Mouse (Mus musculus) gastrocnemius, postnatal 4 days (tissue): ENCODE results near the gene Upp2. TPM values are rescaled to one million over a fixed set of nuclear protein-coding genes. Genes with fewer than 3 reads are reported as not detected.

Source experiments
- DNase-seq, 2 experiments: peaks; one replicate each; pipeline ENCODE4 v3.0.0; 2021 to 2022; ENCODE audit warnings: low spot score in 2 of 2, mixed read lengths in 2 of 2
- long read RNA-seq, 2 experiments: library from polyadenylated mRNA; stranded (forward); transcript quantifications; one replicate each; pipeline ENCODE4 v2.0.0; 2021
- total RNA-seq, 2 experiments: library from RNA; stranded (reverse); gene quantifications; 2 replicates each; pipeline ENCODE4 v1.2.3; 2021

Upp2 gene
- total RNA-seq: 1 to 10 TPM; 2.3 to 3.0 TPM
- long read RNA-seq, experiment 1, partial matches to known transcripts: 0 of 1 reads
- long read RNA-seq, experiment 1, other reads (novel, unspliced or antisense): 0 of 1 reads
- long read RNA-seq, experiment 2: 0 reads

DNA sequence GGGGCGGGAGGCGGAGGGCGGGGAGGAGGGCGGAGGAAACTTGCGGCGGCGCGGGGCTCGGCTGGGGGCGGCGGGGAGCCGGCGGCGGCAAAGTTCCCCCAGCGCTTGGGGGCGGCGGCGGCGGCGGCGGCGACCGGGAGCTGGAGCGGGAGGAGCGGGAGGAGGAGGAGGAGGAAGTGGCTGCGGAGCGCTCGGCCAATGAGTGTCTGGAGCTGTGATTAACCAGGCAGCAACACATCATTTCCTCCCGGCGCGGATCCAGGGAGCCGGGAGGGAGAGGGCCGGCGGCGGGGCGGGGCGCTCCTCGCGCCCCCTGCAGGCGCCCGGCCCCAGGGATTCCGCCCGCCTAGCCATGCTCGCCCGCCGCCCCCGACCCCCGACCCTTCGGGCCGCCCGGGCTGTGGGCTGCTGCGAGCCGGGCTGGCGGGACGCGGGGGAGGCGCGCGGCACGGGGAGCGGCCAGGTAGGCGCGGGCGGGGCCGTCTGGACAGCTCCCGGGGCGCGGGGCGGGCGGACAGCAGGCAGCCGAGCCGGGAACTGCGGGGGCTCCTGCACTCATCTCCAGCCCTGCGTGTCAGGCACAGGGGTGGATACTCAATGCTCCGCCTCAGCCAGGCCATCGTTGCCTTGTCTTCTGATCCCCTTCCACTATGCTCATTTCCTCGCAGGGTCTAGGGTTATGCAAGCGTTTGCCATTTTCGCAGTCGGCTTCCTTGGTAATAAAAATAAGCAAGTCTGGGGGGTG is at the start of gene Upp2, which contains the start of gene Acvr1:
TSS of gene Upp2 (plus strand) at position 233 of the 745 bp plus-strand sequence.
TSS of gene Acvr1 (minus strand) at position 92 of the 745 bp plus-strand sequence.
- DNase-seq: peak; percentile 86 to 91

DNA sequence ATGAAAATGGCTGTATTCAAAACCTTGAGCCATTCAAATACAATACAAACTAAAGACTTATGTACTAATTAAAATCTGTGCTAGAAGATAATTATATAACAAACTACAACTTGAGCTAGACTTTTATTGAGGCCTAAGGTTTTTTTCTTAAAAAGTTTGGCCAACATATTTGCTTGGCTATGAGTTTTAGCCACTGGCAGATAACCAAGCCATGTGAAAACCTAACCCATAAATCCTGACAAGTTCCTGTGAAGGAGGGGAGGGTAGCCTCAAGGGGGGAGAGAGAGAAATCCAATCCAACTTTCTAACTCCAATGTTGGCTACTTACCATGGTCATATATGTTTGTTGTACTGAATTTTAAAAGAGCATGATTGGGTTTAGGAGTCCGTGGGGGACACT is 48.6 kb upstream of the Upp2 start:
- no peak for DNase-seq

DNA sequence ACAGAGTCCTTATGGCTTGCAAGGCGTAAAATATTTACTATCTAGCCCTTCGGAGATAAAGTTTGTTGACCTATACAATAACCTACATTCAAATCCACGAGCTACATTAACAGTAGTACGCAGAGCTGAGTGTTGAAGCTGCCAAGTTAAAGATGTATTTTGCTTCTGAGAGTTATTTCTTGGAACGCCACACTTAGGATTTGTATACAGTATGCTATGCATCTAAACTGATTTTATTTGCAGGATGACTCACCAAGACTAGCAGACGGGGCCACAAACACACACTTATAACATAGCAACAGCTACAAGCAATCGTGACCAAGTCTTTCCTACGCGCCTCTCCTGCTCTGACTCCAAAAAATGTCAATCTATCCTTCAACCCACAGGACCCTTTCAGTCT is 46.4 kb upstream of the Upp2 start:
- DNase-seq: no peak

DNA sequence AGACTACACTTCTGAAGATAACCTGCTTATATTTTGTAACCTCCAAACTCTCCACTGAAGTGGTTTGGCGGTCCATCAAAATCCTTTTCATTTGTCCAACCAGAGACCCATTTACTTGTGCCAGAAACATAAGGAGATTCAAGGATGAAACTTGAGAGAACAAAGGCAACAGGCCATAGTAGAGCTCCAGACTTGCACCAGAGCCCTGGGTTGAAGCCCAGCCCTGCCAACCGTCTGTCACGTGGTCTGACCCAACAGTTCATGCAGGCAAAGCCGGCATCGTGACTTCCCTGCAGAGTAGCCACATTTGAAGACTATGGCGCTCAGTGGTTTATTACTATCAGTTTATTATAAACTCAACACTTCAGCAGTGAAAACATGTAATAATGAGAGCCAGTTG is 45.5 kb upstream of the Upp2 start:
- DNase-seq: no peak

DNA sequence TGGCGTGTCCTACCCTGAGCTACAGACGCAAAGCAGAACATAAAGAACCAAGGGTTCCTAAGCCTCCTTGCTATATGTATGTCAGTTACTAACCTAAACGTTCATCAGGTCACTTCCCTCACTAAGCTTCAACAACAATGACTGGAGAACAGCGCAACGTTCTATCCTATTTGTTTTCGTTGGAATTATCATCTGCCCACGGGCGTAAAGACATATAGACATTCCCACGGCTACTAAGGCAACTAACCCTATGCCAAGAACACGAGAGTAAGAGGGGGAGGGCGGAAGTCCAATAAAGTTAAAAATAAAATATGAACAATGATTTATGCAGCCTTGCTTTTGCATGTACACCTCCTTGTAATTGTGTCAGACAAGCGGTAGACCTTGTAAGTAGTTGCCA is 44.0 kb upstream of the Upp2 start:
- DNase-seq: no peak

DNA sequence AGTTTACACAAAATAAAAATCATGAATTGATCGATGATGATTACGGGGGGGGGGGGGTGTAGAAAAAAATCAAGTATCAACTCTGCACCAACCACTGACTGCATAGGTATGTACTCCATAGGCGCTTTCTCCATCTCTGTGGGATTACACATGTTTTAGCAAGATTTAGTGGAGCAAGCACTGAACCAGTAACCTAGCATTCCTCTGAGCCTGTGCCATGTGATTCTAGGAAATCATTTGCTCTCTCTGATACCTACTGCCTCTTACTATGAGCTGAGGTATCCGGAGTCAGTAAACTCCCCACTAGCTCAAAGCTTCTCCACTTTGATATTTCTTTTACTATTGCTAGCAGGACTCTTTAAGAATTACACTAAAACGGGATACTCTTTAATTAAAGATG is 43.2 kb upstream of the Upp2 start:
- no peak for DNase-seq

DNA sequence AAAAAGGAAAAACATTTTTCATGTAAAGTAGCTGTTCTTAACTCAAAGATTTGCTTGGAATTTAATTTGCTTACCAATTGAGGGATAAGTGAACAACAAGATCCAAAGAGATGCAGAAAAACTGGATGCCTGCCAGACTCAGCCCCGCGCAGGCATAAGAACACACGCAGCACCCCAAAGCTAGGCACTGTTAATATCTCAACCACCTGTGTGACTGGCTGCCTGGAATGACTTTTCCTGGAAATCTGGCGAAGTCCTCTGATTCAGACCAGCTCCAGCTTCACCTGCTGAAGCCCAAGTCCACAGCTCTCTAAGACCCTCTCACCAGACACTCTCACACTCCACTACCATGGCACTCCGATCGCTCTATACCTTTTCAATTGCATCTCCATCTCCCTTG is 42.7 kb upstream of the Upp2 start:
- DNase-seq: no peak

DNA sequence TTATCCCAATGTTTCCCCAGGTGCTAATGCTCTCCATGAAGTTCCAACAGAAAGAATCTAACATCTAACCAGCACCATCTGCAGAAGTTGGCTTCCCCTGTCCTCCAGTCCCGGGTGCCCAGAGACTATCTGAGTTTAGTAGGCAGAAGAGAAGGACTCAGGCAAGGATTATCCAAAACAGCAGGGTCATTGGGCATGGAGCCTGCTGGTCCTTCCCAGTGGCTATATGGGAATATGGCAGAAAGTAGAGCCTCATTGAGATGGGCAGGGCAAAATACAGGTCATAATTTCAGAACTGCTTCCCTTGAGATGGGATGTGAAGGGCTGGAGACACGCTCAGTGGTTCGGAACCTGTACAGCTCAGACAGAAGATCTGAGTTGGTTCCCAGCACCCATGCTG is 39.3 kb upstream of the Upp2 start:
- DNase-seq: no peak

DNA sequence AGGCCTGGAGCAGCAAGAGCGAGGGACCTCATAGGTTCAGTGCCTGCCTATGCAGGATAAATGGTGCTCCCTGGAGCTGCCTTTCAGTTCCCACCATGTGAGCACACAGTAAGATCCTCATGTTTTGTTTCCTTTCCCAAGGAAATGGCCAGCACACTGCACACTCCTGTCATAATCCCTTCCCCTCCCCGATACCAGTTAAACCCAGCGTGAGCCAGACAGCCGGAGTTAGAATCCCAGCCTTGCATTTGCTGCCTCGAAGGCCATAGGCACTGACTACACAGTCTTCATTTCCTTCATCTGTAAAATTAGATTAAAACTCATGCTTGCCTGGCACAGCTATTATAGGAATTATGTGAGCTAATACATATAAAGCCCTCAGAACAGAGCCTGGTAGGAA is 37.7 kb upstream of the Upp2 start:
- no peak for DNase-seq

DNA sequence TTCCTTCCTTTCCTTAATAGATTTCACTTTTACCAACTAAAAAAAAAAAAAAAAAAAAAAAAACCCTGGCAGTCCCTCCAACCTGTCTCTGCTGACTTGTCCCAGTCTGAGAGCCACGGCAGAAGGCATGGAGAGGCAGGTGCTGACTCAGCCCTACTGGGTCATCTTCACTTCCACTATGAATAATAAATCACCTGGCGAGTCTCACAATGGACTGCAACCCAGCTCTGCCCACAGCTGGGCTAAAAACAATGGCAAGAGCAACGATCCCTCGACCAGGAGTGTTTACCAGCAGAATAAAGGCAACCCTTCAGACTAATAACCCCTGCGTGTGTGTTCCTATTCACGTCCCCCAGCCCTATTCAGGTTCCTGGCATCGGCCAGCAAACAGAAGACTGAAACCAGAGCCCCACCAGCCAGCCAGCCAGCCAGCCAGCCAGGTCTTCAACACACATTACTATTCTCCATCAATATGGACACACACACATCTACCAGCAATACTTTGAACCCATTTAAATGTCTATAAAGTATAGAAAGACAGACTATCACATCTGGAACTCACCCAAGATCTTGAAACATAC is 37.1 kb upstream of the Upp2 start:
- DNase-seq: no peak

DNA sequence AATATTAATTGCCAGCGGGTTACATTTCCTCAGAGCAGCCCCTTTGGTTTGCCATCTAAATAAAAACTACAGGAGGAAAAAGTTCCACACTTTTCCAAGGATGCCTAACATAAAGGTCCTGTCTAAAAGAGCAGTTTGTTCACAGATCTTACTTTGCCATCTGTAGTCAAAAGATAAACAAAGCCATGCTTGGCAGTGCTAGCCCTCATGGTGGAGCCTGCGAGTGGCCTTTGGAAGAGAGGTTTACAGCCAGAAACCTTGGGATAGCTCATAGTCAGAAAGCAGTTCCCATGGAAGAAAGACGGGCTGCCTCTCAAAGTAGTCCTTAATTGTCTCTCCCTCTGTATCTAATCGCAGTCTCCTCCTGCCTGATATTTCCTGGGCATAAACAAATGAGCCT is 36.6 kb upstream of the Upp2 start:
- no peak for DNase-seq

DNA sequence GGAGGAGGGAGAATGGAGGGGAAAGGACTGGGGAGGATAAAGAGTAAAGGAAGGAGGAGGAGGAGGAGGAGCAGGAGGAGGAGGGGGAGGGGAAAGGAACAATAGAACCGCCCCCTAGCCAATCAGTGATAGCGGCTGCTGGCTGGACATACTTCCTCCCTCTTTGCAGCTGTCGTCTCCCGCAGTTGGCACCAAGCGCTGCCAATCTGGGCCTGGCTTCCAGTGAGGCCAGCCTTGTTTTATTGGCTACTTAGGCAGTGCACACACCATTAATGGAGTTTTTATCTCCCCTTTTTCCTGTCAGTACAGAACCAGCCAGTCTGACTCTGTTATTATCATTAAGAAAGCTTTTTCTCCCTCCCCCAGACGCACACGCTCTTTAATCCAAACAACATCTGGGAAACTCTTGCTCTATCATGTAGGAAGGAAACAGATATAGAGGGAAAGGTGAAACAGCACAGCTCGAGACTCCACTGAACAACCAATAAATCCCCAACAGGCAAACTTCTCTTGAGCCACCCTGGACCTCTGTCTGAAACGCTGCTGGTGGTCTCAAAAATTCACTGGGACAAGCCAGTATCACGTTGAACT is 34.7 kb upstream of the Upp2 start:
- peak; percentile 64 to 84 for DNase-seq

DNA sequence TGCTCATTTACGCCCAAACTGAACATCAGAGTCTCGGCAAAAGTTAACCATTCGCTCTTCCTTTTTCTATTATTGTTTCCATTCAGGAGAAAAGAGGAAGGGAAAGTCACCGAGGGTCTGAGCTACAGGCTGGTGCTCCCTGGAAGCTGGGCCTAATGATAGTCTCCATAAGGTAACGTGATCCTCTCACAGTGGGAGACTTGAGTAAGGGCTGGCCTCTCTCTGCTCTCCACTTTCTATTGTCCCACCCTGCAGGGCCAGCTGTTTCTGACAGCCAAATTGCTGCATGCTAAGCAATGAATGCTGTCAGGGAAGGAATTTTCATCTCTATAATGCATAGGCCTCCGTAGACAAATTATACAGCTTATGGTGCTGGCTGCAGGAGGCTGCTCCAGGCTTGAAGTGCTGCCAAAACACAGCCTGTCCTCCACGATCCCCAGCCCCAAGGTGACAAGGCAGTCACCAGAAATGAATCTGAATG is 33.5 kb upstream of the Upp2 start:
- peak in 1 of 2 experiments; percentile 22 for DNase-seq

DNA sequence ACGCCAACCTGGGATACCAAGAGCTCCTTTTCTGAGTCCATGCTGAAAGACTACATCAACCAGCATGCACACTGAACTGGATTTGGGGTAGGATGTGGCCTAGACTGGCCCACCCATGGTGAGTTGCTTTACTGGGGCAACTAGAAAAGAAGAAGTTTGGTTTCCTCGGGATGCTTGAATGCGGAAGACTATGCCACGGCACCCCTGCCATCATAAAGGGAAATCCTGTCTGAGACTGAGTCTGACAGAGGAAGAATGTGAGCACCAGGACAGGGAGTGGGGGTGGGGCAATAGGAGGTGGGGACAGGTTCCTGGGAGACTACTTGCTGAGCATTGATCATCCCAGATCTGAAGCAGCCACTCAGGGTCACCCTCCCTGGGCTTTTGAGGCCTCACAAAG is 32.7 kb upstream of the Upp2 start:
- no peak for DNase-seq

DNA sequence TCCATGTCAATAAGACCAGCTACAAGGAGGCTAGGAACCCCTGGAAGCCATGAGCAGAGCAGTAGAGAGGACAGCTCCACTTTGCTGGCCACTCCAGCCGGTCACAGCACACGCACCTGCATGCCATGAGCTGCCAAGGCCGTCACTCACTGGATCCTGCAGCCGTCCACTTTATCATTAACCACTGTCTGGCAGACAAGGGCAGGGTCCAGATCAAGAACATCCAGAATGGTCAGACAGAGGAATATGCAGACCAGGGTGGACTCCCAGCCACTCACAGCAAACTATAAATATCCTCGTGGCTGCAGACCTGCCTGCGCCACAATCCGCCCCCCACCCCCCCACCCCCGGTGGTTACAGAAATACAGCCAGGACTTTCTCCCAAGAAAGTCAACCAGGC is 31.9 kb upstream of the Upp2 start:
- no peak for DNase-seq

DNA sequence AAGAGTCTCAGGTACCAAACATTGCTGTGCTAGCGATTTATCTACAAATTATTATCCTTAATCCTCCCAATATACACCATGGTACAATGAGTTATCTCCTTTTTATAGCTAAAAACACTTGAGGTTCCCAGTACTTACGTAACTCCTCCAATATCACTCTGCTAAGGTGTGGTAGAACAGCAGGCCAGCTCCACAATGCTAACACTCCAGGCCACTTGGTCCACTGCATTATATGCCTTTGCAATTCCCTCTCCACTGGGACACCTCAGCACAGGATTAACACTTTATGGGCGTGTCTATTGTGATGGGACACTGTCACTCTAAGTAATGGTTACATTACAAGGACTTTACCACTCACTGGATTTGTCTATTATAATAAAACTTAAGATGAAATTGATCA is 30.3 kb upstream of the Upp2 start:
- DNase-seq: no peak

DNA sequence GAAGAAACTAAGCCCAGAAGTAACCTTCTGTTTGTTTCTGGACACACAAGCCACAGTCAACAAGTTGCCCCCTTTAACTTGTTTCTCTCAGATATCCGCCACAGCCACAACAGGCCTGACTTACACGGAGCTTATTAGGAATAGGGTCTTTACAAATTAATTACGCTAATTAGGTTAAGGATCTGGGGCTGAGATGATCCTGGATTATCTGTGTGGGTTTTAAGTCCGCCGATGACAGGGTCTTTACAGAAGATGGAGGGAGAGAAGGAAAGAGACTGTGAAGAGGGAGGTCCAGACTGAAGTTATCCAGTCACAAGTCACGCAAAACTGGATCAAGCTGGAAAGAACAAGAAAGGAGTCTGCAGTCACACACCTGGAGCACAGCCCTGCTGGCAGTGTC is 28.9 kb upstream of the Upp2 start:
- DNase-seq: no peak

DNA sequence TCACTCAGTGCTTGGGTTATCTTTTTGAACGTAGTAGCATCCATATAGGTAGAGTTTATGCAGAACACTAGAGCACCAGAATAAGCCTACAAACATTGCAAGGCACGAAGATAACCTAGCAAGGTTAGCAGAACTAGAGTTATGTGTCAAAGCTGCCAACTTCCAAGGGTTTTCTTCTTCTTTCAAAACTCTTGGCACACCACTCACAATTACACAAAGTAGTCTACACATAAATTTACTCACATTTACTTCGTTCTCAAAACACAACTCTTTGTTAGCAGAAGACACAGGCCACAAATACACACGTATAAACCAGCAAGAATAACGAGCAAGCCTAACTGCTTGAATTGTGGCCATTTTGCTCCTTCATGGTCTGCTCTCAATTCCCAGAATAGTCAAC is 23.8 kb upstream of the Upp2 start:
- DNase-seq: no peak

DNA sequence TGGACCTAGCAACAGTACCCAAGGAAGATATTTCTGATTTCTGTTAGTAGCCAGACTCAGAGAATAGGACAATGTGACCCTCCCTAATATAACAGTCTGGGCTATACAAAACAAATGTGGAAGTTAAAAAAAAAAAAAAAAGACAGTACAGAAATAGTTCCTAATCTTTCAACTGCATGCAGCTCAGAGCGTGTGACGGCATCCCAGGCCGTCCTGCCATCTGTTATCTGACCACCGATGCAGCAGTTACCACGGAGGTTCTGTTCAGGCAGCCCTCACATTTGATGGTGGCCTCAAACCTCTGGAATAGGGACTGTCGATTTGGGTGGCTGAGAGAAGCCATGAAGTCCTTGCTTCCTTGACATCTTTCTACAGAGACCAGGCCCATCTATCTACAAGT is 22.7 kb upstream of the Upp2 start:
- no peak for DNase-seq

DNA sequence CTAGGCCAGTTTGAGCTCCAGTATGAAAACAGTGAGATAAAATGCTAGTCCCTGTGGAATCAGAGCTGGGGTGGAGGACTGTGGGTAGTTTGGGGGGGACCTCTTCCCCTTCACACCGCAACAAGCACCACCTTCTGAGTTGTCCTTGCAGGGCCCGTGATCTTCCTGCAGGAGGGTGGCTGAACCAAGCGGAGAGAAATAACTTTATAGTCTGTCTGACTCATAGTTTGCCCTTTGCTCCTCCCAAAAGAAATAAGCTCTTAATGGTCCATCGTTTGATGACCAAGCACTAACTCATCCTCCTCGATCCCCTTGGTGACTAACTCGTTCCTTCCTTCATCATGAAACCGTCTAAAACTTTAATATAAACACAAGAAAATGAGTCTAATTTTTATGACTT is 20.8 kb upstream of the Upp2 start:
- no peak for DNase-seq

DNA sequence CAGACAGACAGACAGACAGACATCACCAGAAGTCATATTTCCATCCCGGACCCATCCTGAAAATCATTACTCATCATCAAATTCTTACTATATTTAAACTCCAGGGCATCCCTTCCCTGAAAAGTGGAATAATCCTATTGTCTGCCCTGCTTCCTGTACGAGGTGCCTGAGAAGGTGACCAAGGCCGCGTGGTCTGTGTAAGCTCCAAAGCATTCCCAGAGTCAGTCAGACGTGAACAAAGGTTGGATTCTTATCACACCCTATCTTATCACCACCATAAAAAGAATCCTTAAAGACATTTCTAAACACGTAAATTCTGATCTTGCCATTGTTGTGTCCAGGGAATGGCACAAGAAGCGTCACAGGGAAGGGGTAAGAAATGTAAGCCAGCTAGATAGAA is 18.2 kb upstream of the Upp2 start:
- DNase-seq: no peak

DNA sequence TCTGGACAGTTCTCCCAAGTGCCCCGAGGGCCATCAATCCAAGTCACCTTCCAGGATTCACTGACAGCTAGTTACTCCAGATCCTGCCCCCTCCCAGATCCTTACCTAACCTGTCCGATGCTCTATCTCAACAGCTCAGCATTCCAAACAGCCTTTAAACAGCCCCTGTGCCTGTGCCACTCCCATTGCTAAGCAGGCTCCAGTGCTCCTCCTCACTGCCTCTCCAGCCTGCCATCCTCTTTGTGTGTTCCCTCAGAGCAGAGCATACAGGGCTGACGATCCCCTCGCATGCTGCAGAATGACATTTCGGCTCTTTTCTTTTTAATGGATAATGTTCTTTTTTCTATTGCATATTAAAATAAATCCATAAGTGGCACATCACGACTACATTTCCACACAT is 17.1 kb upstream of the Upp2 start:
- no peak for DNase-seq
